Mouse (Mus musculus): ENCODE data around the gene Gbp8. TPM values are rescaled to one million over a fixed set of nuclear protein-coding genes. Genes with fewer than 3 reads are reported as not detected.
"Not testable (repeated sequence)": the region's sequence is repeated elsewhere in the genome, so short reads cannot be mapped to it uniquely, and the experiment has no call there.

Gbp8 gene
- polyA plus RNA-seq, 1 experiment from 2014 or later: 1.5 TPM

DNA sequence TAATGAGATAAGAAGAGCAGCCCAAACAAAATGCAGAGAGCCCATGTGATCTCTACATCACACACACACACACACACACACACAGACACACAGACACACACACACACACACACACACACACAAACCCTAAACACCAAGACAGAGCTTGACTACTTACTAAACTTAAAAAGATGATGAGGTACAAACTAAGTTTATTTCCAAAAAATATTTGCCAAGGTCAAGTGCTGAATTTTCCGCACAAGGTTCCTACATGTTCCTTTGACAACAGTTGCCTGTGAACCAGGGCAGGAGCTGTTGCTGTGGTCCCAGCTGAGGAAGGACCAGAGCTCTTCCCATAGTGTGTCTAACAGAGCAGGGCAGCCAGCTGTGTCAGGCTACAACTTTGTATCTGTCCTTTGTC lies 434 bp downstream of the Gbp8 start:
- no peak for TF ChIP-seq CTCF (IDR thresholded peaks at IDR 0.05; ENCODE audit: low read depth)
- no peak for ATAC-seq
- Histone ChIP-seq H3K9ac (ENCODE audit: low read depth, low read length) (no peak overlapping the region), H3K4me2 (replicated peaks; ENCODE audit: low read depth) (no peak overlapping the region), H3K9me3 (ENCODE audit: control insufficient read depth) (no peaks in the 10 kb centered on the region), H3K27me3 (replicated peaks; ENCODE audit: control insufficient read depth, insufficient read depth, low read length) (no peaks in the 10 kb centered on the region), H3K27ac (ENCODE audit: low read depth, low read length) (no peak overlapping the region), H3K4me1 (replicated peaks; ENCODE audit: control insufficient read depth, insufficient read depth, low read length) (no peaks in the 10 kb centered on the region), H3K36me3 (ENCODE audit: control insufficient read depth, insufficient read depth) (no peaks in the 10 kb centered on the region), H3K4me3 (ENCODE audit: low read depth, low read length) (no peak overlapping the region)
- WGBS: 71% methylated on average over 1 of the region's 1 CpGs

DNA sequence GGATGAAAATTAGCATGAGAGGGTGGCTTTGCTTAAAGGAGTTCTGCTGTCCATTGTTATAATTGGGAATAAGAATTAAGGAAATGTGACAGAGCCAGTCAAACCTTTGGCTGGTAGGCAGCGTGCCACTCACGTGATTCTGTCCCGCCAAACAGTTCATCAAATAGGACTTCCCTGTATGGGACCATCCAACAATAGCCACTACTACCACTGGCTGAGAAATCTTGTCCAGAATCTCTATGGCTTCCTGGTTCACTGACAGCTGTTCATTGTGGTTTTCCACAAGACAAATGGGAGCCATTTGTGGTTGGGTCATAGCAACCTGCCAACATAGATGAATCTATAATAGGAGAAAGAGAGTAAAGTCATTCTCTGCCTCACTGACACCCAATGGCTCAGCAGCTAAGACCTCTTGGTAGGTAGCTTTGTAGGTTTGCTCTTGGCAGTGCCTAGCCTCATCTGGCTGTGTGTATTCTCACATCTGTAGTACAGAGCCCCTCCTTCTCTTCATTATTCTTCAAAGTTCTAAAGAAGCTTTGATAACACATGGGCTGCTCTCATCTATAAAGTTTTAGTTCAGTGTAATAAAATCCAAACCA lies 2.5 kb downstream of the Gbp8 start:
- H3K9ac ChIP-seq (ENCODE audit: low read depth, low read length); H3K4me1 ChIP-seq (replicated peaks; ENCODE audit: control insufficient read depth, insufficient read depth, low read length); H3K9me3 ChIP-seq (ENCODE audit: control insufficient read depth); ATAC-seq; H3K36me3 ChIP-seq (ENCODE audit: control insufficient read depth, insufficient read depth); H3K4me2 ChIP-seq (replicated peaks; ENCODE audit: low read depth); H3K27ac ChIP-seq (ENCODE audit: low read depth, low read length); H3K4me3 ChIP-seq (ENCODE audit: low read depth, low read length); H3K27me3 ChIP-seq (replicated peaks; ENCODE audit: control insufficient read depth, insufficient read depth, low read length): not testable (repeated sequence)
- 97% methylated on average over 3 of the region's 3 CpGs for WGBS

DNA sequence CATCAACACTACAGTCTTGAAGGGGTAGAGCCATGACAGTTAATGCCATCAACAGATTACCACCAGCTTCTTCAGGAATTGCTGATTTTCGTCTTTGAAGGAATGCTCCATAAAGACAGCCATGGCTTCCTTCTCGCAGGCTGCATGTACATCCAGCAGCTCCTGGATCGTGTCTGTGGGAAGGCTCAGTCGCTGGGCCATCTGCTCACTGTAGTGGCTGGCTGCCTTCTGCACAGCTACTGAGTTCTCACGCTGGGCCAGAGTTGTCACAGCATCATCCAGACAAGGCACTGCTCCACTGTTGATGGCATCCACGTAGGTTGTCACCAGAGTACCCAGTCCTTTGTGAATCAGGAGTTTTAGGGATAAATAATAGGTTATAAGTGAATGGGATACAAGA lies 17.6 kb downstream of the Gbp8 start:
- not testable (repeated sequence) for H3K27me3 ChIP-seq (replicated peaks; ENCODE audit: control insufficient read depth, insufficient read depth, low read length); H3K9me3 ChIP-seq (ENCODE audit: control insufficient read depth); H3K4me3 ChIP-seq (ENCODE audit: low read depth, low read length); H3K4me2 ChIP-seq (replicated peaks; ENCODE audit: low read depth); H3K4me1 ChIP-seq (replicated peaks; ENCODE audit: control insufficient read depth, insufficient read depth, low read length); H3K27ac ChIP-seq (ENCODE audit: low read depth, low read length); ATAC-seq; H3K36me3 ChIP-seq (ENCODE audit: control insufficient read depth, insufficient read depth); H3K9ac ChIP-seq (ENCODE audit: low read depth, low read length)
- WGBS: 82% methylated on average over 6 of the region's 6 CpGs

DNA sequence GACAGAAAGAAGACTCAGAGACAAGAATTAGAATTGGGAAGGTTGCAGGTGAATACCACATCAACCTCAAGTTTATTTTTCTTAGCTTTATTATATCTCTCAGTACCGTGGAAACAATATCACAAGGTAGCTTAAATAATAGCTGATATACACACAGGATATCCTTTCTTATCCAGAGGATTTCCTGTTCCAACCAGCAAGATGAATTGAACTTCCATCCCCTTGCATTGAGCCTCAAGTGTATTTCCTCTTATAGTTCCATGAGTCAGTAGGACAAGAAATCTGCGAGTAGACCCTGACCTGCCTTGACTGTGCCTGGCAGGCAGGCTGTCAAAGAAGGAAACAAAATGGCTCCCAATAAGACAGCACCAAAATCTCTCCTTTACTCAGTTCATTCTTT lies 23.6 kb downstream of the Gbp8 start:
- ATAC-seq: no peak
- 71% methylated on average over 2 of the region's 2 CpGs for WGBS
- Histone ChIP-seq H3K36me3 (ENCODE audit: control insufficient read depth, insufficient read depth) (no peaks in the 10 kb centered on the region), H3K4me2 (replicated peaks; ENCODE audit: low read depth) (no peak overlapping the region), H3K4me1 (replicated peaks; ENCODE audit: control insufficient read depth, insufficient read depth, low read length) (no peaks in the 10 kb centered on the region), H3K4me3 (ENCODE audit: low read depth, low read length) (no peak overlapping the region), H3K27ac (ENCODE audit: low read depth, low read length) (no peak overlapping the region), H3K27me3 (replicated peaks; ENCODE audit: control insufficient read depth, insufficient read depth, low read length) (no peaks in the 10 kb centered on the region), H3K9ac (ENCODE audit: low read depth, low read length) (no peak overlapping the region), H3K9me3 (ENCODE audit: control insufficient read depth) (no peaks in the 10 kb centered on the region)
- no peak for TF ChIP-seq CTCF (IDR thresholded peaks at IDR 0.05; ENCODE audit: low read depth)

- H3K27ac ChIP-seq (ENCODE audit: low read depth, low read length): no peak overlapping the region
- no peaks in the 10 kb centered on the region for H3K9me3 ChIP-seq (ENCODE audit: control insufficient read depth)
- TF ChIP-seq CTCF (IDR thresholded peaks at IDR 0.05; ENCODE audit: low read depth): no peak
- H3K4me3 ChIP-seq (ENCODE audit: low read depth, low read length): no peak overlapping the region
- no peaks in the 10 kb centered on the region for H3K4me1 ChIP-seq (replicated peaks; ENCODE audit: control insufficient read depth, insufficient read depth, low read length)
- no peaks in the 10 kb centered on the region for H3K27me3 ChIP-seq (replicated peaks; ENCODE audit: control insufficient read depth, insufficient read depth, low read length)
- H3K9ac ChIP-seq (ENCODE audit: low read depth, low read length): no peak overlapping the region
- 84% methylated on average over 2 of the region's 2 CpGs for whole genome bisulfite sequencing
- H3K36me3 ChIP-seq (ENCODE audit: control insufficient read depth, insufficient read depth): no peaks in the 10 kb centered on the region
- ATAC-seq: no peak
- no peak overlapping the region for H3K4me2 ChIP-seq (replicated peaks; ENCODE audit: low read depth)
Observed at GRCm38 (mm10) chr5:105114696-105115095, 24.6 kb downstream of the Gbp8 start.

DNA sequence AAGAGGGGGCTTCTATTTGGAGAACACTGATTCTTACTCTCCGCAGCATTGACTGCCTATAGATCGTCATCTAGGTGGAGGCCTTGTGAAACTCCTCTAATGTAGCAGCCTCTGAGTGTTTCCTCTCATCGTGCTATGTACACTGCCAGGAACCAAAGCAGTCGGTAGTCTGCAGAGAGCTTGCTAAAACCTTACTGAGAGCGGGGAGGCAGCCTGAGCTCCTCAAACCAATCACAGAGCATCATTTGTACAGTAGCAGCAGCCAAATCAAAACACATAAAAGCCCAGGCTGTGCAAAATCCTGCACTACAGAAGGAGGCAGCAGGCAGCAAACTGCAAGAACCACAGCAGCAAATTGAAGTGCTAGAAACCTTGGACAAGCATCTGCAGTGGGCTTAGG lies 25.7 kb downstream of the Gbp8 start:
- WGBS: 90% methylated on average over 5 of the region's 5 CpGs
- no peak for ATAC-seq
- Histone ChIP-seq H3K4me3 (ENCODE audit: low read depth, low read length) (no peak overlapping the region), H3K36me3 (ENCODE audit: control insufficient read depth, insufficient read depth) (no peaks in the 10 kb centered on the region), H3K27ac (ENCODE audit: low read depth, low read length) (no peak overlapping the region), H3K9ac (ENCODE audit: low read depth, low read length) (no peak overlapping the region), H3K27me3 (replicated peaks; ENCODE audit: control insufficient read depth, insufficient read depth, low read length) (no peaks in the 10 kb centered on the region), H3K4me2 (replicated peaks; ENCODE audit: low read depth) (no peak overlapping the region), H3K4me1 (replicated peaks; ENCODE audit: control insufficient read depth, insufficient read depth, low read length) (no peaks in the 10 kb centered on the region), H3K9me3 (ENCODE audit: control insufficient read depth) (no peaks in the 10 kb centered on the region)
- no peak for TF ChIP-seq CTCF (IDR thresholded peaks at IDR 0.05; ENCODE audit: low read depth)

DNA sequence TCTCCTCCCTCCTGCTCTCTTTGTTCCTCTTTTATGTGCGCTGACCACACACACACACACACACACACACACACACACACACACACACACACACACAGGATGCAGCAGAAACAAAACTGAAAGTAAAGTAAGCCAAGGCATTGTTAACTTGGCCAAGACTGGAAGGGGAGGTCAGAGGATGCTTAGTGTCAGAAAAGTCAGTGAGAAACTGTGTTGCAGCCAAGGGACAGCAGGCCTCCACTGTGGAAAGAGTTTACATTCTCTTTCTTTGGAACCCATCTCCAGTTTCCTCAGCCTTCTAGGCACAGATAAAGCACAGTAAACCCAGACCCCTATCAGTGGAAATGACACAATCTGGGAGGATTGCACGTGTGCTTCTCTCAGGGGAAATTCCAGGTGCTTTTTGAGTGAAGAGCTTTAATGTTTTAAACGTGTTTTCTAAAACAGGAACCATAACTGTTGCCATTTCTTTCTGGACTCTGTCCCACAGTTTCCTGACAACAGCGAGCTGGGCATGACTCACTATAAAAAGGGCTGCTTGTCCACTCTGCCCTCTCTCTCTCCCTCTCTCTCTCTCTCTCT lies 29.0 kb downstream of the Gbp8 start:
- ATAC-seq: peak; percentile 56; the same call in 1 of the 2 replicates
- H3K36me3 ChIP-seq (ENCODE audit: control insufficient read depth, insufficient read depth); H3K4me1 ChIP-seq (replicated peaks; ENCODE audit: control insufficient read depth, insufficient read depth, low read length); H3K9ac ChIP-seq (ENCODE audit: low read depth, low read length); H3K9me3 ChIP-seq (ENCODE audit: control insufficient read depth); H3K4me2 ChIP-seq (replicated peaks; ENCODE audit: low read depth); H3K27me3 ChIP-seq (replicated peaks; ENCODE audit: control insufficient read depth, insufficient read depth, low read length); H3K4me3 ChIP-seq (ENCODE audit: low read depth, low read length); H3K27ac ChIP-seq (ENCODE audit: low read depth, low read length): not testable (repeated sequence)
- WGBS: 15% methylated on average over 4 of the region's 4 CpGs

DNA sequence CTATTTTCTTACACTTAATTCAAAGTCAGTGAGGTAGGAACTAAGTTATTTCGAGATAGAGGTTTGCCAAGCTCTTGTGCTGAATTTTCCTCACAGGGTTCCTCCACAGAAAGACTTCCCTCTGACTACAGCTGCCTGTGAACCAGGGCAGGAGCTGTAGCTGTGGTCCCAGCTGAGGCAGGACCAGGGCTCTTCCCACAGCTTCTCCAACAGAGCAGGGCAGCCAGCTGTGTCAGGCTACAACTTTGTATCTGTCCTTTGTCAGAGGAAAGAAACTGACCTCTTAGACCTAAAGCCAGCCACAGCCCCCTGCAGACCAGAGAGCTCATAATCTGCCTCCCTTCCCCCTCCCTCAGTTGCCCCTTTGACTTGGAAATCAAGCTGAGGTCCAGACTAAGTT lies 29.6 kb downstream of the Gbp8 start:
- ATAC-seq; H3K9me3 ChIP-seq (ENCODE audit: control insufficient read depth); H3K4me1 ChIP-seq (replicated peaks; ENCODE audit: control insufficient read depth, insufficient read depth, low read length); H3K36me3 ChIP-seq (ENCODE audit: control insufficient read depth, insufficient read depth); H3K9ac ChIP-seq (ENCODE audit: low read depth, low read length); H3K27me3 ChIP-seq (replicated peaks; ENCODE audit: control insufficient read depth, insufficient read depth, low read length); H3K27ac ChIP-seq (ENCODE audit: low read depth, low read length); H3K4me3 ChIP-seq (ENCODE audit: low read depth, low read length): not testable (repeated sequence)
- WGBS: 61% methylated on average over 1 of the region's 1 CpGs
- H3K4me2 ChIP-seq (replicated peaks; ENCODE audit: low read depth): peak overlapping the region; percentile 22; the same call in 1 of the 2 replicates

- WGBS: 82% methylated on average over 2 of the region's 2 CpGs
- H3K4me3 ChIP-seq (ENCODE audit: low read depth, low read length); ATAC-seq; H3K36me3 ChIP-seq (ENCODE audit: control insufficient read depth, insufficient read depth); H3K9ac ChIP-seq (ENCODE audit: low read depth, low read length); H3K4me2 ChIP-seq (replicated peaks; ENCODE audit: low read depth); H3K4me1 ChIP-seq (replicated peaks; ENCODE audit: control insufficient read depth, insufficient read depth, low read length); H3K27me3 ChIP-seq (replicated peaks; ENCODE audit: control insufficient read depth, insufficient read depth, low read length); H3K27ac ChIP-seq (ENCODE audit: low read depth, low read length); H3K9me3 ChIP-seq (ENCODE audit: control insufficient read depth): not testable (repeated sequence)
Observed at GRCm38 (mm10) chr5:105105689-105106088, 33.7 kb downstream of the Gbp8 start.

All from intestine, postnatal 0 days (tissue).